Mouse (Mus musculus): ENCODE measurements at regions not wholly inside any gene's neighbourhood (a gene's known extent, or its start where the extent isn't known, plus 50 kb on each side); places are given as distances from the start of the nearest gene placed in this dataset.

DNA sequence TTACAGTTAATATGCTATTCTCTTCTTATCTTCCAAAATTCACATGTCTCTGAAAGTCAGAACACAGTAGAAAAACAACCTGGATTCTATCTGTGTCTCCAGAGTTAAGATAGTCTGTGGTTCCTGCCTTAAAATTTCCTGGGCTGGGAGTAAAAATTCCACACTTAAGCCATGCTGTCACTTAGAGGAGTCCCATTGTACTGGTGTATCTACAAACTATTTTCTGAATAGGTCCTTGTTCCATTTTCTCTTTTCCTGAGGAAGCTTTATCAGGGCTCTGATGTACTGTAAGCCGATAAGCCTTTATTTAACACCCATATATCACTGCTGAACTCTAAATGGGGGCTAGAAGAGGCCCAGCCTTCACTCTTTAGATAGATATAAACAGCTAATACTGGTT is 1171.1 kb downstream of the Efnb2 start:
- no peak for DNase-seq (ENCODE audit: low spot score)

DNA sequence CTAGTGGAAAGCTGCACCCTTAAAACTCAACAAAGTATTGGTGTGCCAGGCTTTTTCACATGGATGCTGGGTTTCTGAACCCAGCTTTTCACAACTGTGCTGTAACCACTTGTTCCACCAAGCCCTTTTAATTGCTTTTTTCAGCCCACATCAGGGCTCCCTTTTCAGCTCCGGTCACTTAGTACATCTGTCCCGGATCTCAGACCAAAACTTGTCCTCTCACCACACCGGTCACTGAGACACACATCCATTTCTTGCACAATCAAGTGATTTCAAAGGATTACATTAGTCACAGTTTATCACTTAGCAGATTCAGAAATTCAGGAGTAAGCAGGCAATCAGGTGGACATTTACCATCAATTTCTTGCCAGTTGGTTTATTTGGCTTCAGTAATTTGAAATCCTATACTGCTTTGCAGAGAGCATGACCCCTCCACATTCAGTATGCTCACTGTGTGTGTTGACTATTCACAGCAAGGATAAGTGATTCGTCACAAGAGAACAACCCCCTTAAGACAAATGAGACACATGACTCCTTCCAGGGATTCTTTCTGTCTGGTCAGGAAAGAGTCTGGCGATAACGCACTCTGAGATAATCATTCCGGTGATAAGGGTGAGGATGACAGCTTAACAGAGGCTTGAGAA is 1188.8 kb downstream of the Efnb2 start:
- no peak for DNase-seq (ENCODE audit: low spot score)

DNA sequence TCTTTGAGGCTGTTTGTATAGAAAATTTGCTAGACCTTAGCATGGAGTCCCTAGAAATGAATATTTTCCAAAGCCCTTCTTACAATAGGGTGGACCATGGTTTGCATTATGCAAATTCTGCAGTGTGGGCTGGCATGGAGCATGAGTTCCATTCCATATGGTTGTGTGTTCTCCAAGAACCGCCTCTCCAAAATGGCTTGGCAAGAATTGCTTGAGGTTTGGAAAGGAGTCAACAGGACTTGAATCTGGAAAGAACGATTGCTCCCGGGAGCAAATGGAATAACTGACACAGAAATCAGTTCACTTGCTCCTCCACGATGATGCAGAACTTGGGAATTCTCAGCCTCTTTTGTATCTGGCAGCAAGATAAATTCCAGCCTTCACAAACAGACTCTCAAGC is 1191.8 kb downstream of the Efnb2 start:
- DNase-seq (ENCODE audit: low spot score), result peak; percentile 66

GRCm38 (mm10) chr8:7462798-7463197 is 1198.2 kb downstream of the Efnb2 start:
- DNase-seq (ENCODE audit: low spot score), result no peak

GRCm38 (mm10) chr8:7449361-7449760 is 1211.7 kb downstream of the Efnb2 start:
- DNase-seq (ENCODE audit: low spot score), result no peak

DNA sequence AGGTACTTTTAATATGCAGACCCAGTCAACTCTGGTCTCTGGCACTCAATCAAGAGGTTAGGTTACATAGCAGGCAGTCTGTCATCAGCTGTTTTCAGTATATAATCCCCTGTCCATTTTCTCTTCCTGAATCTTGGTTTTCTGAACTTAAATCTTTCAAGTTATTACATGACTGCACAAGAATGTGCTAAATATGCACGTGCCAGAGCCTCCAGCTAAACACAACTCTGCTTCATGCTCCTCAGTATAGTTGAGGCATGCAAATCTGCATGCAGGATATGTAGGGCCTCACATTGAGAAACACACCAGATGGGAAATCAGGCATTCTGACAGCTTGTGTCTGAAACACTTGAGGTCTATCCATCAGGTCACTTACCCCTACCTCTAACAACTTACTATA is 1214.0 kb downstream of the Efnb2 start:
- no peak for DNase-seq (ENCODE audit: low spot score)

DNA sequence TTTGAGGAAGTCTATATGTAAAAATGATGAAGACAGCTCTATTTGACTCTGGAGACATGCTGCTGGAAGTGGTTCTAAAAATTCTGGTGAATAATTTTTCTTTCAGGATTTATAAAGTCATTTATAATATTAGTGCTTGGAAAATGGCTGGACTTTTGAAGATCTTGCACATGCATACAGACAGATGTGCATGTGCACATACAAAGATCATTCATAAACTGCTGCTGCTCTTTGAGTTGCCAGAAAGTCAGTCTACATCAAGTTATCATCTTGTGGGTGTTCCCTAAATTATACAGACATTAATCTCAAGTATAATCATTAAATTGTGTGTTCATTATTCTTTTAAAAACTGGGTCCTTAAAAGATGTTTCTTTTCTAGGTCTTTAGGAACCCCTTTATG is 1220.2 kb downstream of the Efnb2 start:
- DNase-seq (ENCODE audit: low spot score), result no peak

- DNase-seq (ENCODE audit: low spot score), result peak; percentile 8
Observed at GRCm38 (mm10) chr8:7440278-7440684, 1220.8 kb downstream of the Efnb2 start.

- no peak for DNase-seq (ENCODE audit: low spot score)
Observed at GRCm38 (mm10) chr8:7439869-7440268, 1221.2 kb downstream of the Efnb2 start.

DNA sequence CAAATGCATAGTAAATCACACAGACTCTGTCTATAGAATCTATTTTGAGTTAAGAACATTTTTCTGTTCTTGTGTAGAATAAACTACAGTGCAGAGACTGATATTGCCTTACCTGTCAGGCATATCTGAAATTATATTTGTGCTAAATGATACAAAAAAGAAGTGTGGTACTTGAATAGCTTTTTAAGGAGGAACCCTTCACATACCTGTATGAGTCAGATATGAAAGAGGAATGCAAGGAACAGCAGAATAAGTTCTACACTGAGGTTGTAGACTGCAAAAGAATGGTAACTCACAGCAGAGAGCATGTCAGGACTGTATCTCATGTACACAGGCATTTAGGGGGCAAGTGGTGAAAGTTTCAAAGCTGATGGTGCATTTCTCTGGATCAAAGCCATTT is 1230.6 kb downstream of the Efnb2 start:
- no peak for DNase-seq (ENCODE audit: low spot score)

DNA sequence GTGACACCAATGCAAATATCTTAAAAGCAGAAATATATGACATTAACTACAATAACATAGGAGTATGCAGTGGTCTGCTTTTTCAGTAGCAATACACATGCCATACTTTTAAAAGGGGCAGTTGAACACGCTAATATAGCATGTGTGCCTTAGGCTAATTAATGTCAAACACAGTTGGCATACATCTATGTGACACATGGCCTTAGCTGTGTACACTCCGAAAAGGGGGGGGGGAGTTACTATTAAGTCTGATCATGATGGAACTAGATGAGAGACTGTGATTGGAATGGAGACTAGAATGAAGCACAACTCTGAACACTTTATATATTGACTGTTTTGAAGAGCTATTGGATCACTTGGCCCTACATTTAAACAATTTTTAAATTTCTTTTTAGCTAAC is 1262.9 kb downstream of the Efnb2 start:
- no peak for DNase-seq (ENCODE audit: low spot score)

DNA sequence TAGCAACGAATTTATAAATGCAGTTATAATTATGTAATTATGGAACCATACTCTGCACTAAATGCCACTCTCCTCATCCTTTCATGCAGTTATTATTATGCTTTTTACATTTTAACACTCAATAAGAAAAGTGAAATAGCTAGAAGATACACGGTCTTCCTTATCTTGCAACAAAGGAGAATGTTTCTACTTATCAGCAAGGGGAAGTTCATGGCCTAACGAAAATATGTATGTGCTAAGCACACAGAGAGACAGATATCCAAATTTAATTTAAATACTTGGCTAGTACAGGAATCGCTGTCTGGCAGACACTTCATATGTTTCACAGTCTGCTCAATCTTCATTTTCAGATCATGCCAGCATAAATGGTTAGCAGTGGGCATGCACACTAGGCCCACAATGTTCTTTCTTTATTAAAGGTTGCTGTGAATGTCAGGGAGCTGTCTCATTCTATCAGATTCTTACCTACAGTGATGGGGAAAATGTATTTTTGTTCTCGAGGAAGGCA is 1263.6 kb downstream of the Efnb2 start:
- no peak for DNase-seq (ENCODE audit: low spot score)
